Mouse (Mus musculus) brain, embryonic 14.5 days (tissue): ENCODE measurements at regions not wholly inside any gene's neighbourhood (a gene's known extent, or its start where the extent isn't known, plus 50 kb on each side); places are given as distances from the start of the nearest gene placed in this dataset.

Experiments
- CTCF ChIP-seq: fragments of 200-500 bp; IDR thresholded peaks from 2 replicates; pipeline ENCODE4 v1.5.1; 2012; ENCODE audit warnings: inconsistent platforms, mild to moderate bottlenecking, moderate library complexity, borderline replicate concordance; ENCODE audit not compliant: insufficient read depth, insufficient read length; ENCODE audit errors: extremely low read depth
- POLR2A ChIP-seq: fragments of 200-500 bp; IDR thresholded peaks from 2 replicates; pipeline ENCODE4 v1.6.1; 2012; ENCODE audit warnings: mild to moderate bottlenecking, inconsistent platforms, borderline replicate concordance; ENCODE audit not compliant: poor library complexity, insufficient read depth, insufficient read length, severe bottlenecking; ENCODE audit errors: extremely low read depth

DNA sequence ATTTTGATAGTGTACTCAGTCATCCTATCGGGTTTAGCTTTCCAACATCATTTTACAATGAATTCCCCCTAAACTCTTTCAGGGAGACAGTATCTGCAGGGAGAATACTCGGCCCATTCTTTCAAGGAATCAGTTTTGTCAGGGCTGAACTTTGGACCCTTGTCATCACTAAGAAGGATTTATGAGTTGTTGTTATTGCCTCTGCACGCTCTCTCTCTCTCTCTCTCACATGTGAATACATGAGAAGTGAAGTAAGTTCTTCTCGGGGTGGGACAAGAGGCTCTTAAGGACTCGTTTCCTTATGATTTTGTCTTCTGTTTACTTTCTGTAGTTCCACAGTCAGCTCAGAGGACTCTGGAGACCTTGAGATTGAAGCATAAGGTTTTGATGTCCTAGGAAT, 346.1 kb upstream of the Thbs1 start:
- TF ChIP-seq CTCF (no peak), POLR2A (no peak)
